Mouse (Mus musculus) midbrain, embryonic 16.5 days (tissue): ENCODE measurements at regions not wholly inside any gene's neighbourhood (a gene's known extent, or its start where the extent isn't known, plus 50 kb on each side); places are given as distances from the start of the nearest gene placed in this dataset.
"Not testable (repeated sequence)": the region's sequence is repeated elsewhere in the genome, so short reads cannot be mapped to it uniquely, and the experiment has no call there.

Experiments
- ATAC-seq: fragments of 200-750 bp; cut with Nextera tagmentation; 2 replicates; pipeline ENCODE4 v1.8.0; 2017; ENCODE audit warnings: moderate TSS enrichment
- H3K27ac ChIP-seq: fragments of 300-500 bp; sonication (generic); 2 replicates; pipeline ENCODE4 v1.5.1; 2014; ENCODE audit warnings: mild to moderate bottlenecking, low read length, mixed read lengths
- H3K27me3 ChIP-seq: fragments of 300-500 bp; sonication (generic); 2 replicates; pipeline ENCODE4 v1.6.1; 2014; ENCODE audit warnings: low read depth, low read length, mixed read lengths; ENCODE audit not compliant: control insufficient read depth, insufficient read depth
- H3K36me3 ChIP-seq: fragments of 300-500 bp; sonication (generic); 2 replicates; pipeline ENCODE4 v1.6.1; 2014; ENCODE audit warnings: mild to moderate bottlenecking, low read length, moderate library complexity, mixed read lengths; ENCODE audit not compliant: control insufficient read depth, insufficient read depth
- H3K4me1 ChIP-seq: fragments of 300-500 bp; sonication (generic); 2 replicates; pipeline ENCODE4 v1.6.1; 2014; ENCODE audit warnings: mild to moderate bottlenecking, low read length, mixed read lengths; ENCODE audit not compliant: control insufficient read depth, insufficient read depth
- H3K4me2 ChIP-seq: fragments of 300-500 bp; sonication (generic); 2 replicates; pipeline ENCODE4 v1.6.1; 2014; ENCODE audit warnings: mild to moderate bottlenecking, low read length, mixed read lengths
- H3K4me3 ChIP-seq: fragments of 300-500 bp; sonication (generic); 2 replicates; pipeline ENCODE4 v1.5.1; 2014; ENCODE audit warnings: low read depth, mild to moderate bottlenecking, low read length, moderate library complexity, mixed read lengths
- H3K9ac ChIP-seq: fragments of 300-500 bp; sonication (generic); 2 replicates; pipeline ENCODE4 v1.6.1; 2014; ENCODE audit warnings: low read depth, low read length, mixed read lengths
- H3K9me3 ChIP-seq: fragments of 300-500 bp; sonication (generic); replicated peaks from 2 replicates; pipeline ENCODE4 v1.6.1; 2014; ENCODE audit warnings: mild to moderate bottlenecking, low read length, mixed read lengths; ENCODE audit not compliant: control insufficient read depth, poor library complexity, severe bottlenecking
- WGBS: fragments of 180-500 bp; shearing (Covaris S2); extraction: QIAGEN DNeasy Blood & Tissue Kit; methylation state at CpG from one replicate; pipeline ENCODE4 v1.1.7; 2014; 5-methylcytosine and 5-hydroxymethylcytosine counted together

- no peaks in the 10 kb centered on the region for H3K36me3 ChIP-seq
- H3K9ac ChIP-seq = no peak overlapping the region
- ATAC-seq = no peak
- WGBS = 4% methylated on average over 8 of the region's 8 CpGs
- no peak overlapping the region for H3K27ac ChIP-seq
- peaks cover 15% of the 10 kb centered on the region; the same call in 1 of the 2 replicates for H3K4me1 ChIP-seq
- no peaks in the 10 kb centered on the region for H3K9me3 ChIP-seq
- H3K4me2 ChIP-seq = 0 out of 2 replicates have a peak overlapping the region, but pooled peaks have one; percentile 5
- H3K4me3 ChIP-seq = no peak overlapping the region
- H3K27me3 ChIP-seq = no peaks in the 10 kb centered on the region
Measured at GRCm38 (mm10) chr12:112301929-112302328, 155.9 kb downstream of the Kif26a start.

- H3K4me3 ChIP-seq = no peak overlapping the region
- no peak for ATAC-seq
- no peak overlapping the region for H3K27ac ChIP-seq
- no peaks in the 10 kb centered on the region for H3K9me3 ChIP-seq
- H3K9ac ChIP-seq = no peak overlapping the region
- no peaks in the 10 kb centered on the region for H3K27me3 ChIP-seq
- peaks cover 10% of the 10 kb centered on the region for H3K4me1 ChIP-seq
- H3K36me3 ChIP-seq = no peaks in the 10 kb centered on the region
- 71% methylated on average over 7 of the region's 7 CpGs for WGBS
- no peak overlapping the region for H3K4me2 ChIP-seq
Measured at GRCm38 (mm10) chr12:112306208-112306607, 160.2 kb downstream of the Kif26a start.

GRCm38 (mm10) chr12:112308016-112308415 lies 162.0 kb downstream of the Kif26a start:
- H3K9ac ChIP-seq = no peak overlapping the region
- H3K9me3 ChIP-seq = no peaks in the 10 kb centered on the region
- H3K4me1 ChIP-seq = peaks cover 10% of the 10 kb centered on the region
- H3K27ac ChIP-seq = no peak overlapping the region
- H3K4me3 ChIP-seq = no peak overlapping the region
- ATAC-seq = no peak
- H3K4me2 ChIP-seq = no peak overlapping the region
- H3K36me3 ChIP-seq = no peaks in the 10 kb centered on the region
- H3K27me3 ChIP-seq = no peaks in the 10 kb centered on the region

- H3K9me3 ChIP-seq, H3K4me2 ChIP-seq, H3K27me3 ChIP-seq, H3K36me3 ChIP-seq, ATAC-seq, H3K9ac ChIP-seq, H3K27ac ChIP-seq, H3K4me3 ChIP-seq, H3K4me1 ChIP-seq: not testable (repeated sequence)
- WGBS = 92% methylated on average over 13 of the region's 13 CpGs
Measured at GRCm38 (mm10) chr12:112309096-112309495, 163.1 kb downstream of the Kif26a start.

GRCm38 (mm10) chr12:112309781-112310180 lies 163.8 kb downstream of the Kif26a start:
- H3K27ac ChIP-seq = no peak overlapping the region
- no peak overlapping the region for H3K9ac ChIP-seq
- H3K4me3 ChIP-seq = no peak overlapping the region
- 83% methylated on average over 10 of the region's 10 CpGs for WGBS
- no peaks in the 10 kb centered on the region for H3K27me3 ChIP-seq
- H3K4me1 ChIP-seq = peaks cover 10% of the 10 kb centered on the region
- ATAC-seq = no peak
- no peak overlapping the region for H3K4me2 ChIP-seq
- no peaks in the 10 kb centered on the region for H3K36me3 ChIP-seq
- no peaks in the 10 kb centered on the region for H3K9me3 ChIP-seq

GRCm38 (mm10) chr12:112310661-112311060 lies 164.7 kb downstream of the Kif26a start:
- Histone ChIP-seq H3K36me3 (no peaks in the 10 kb centered on the region), H3K4me3 (no peak overlapping the region), H3K9me3 (no peaks in the 10 kb centered on the region), H3K27me3 (no peaks in the 10 kb centered on the region), H3K4me2 (no peak overlapping the region), H3K27ac (no peak overlapping the region), H3K4me1 (peaks cover 10% of the 10 kb centered on the region), H3K9ac (no peak overlapping the region)
- WGBS = 82% methylated on average over 10 of the region's 10 CpGs
- peak; percentile 77 for ATAC-seq

GRCm38 (mm10) chr12:112314781-112315180 lies 168.8 kb downstream of the Kif26a start:
- Histone ChIP-seq H3K9ac (no peak overlapping the region), H3K4me2 (no peak overlapping the region), H3K4me3 (no peak overlapping the region), H3K4me1 (peaks cover 10% of the 10 kb centered on the region), H3K36me3 (no peaks in the 10 kb centered on the region), H3K9me3 (no peaks in the 10 kb centered on the region), H3K27ac (no peak overlapping the region), H3K27me3 (no peaks in the 10 kb centered on the region)
- ATAC-seq = no peak
- 88% methylated on average over 5 of the region's 5 CpGs for WGBS

GRCm38 (mm10) chr12:112317191-112317590 lies 171.2 kb downstream of the Kif26a start:
- H3K4me2 ChIP-seq = no peak overlapping the region
- H3K4me3 ChIP-seq = no peak overlapping the region
- no peaks in the 10 kb centered on the region for H3K27me3 ChIP-seq
- no peaks in the 10 kb centered on the region for H3K9me3 ChIP-seq
- no peak overlapping the region for H3K9ac ChIP-seq
- no peaks in the 10 kb centered on the region for H3K36me3 ChIP-seq
- WGBS = 89% methylated on average over 9 of the region's 9 CpGs
- no peaks in the 10 kb centered on the region for H3K4me1 ChIP-seq
- ATAC-seq = no peak
- no peak overlapping the region for H3K27ac ChIP-seq

GRCm38 (mm10) chr12:112318461-112318860 lies 170.8 kb upstream of the A530016L24Rik start:
- 80% methylated on average over 5 of the region's 5 CpGs for WGBS
- Histone ChIP-seq H3K4me3 (no peak overlapping the region), H3K27me3 (no peaks in the 10 kb centered on the region), H3K4me2 (no peak overlapping the region), H3K9me3 (no peaks in the 10 kb centered on the region), H3K9ac (no peak overlapping the region), H3K4me1 (no peaks in the 10 kb centered on the region), H3K27ac (no peak overlapping the region), H3K36me3 (no peaks in the 10 kb centered on the region)
- no peak for ATAC-seq

- Histone ChIP-seq H3K4me1 (no peaks in the 10 kb centered on the region), H3K36me3 (no peaks in the 10 kb centered on the region), H3K27ac (no peak overlapping the region), H3K4me3 (no peak overlapping the region), H3K9ac (no peak overlapping the region), H3K4me2 (no peak overlapping the region), H3K27me3 (no peaks in the 10 kb centered on the region; the same call in 1 of the 2 replicates), H3K9me3 (no peaks in the 10 kb centered on the region)
- ATAC-seq = no peak
- 82% methylated on average over 2 of the region's 2 CpGs for WGBS
Measured at GRCm38 (mm10) chr12:112322196-112322595, 167.1 kb upstream of the A530016L24Rik start.
